Mouse (Mus musculus) brown adipose tissue, adult 24 weeks (tissue): ENCODE measurements around the gene Commd4. TPM values are rescaled to one million over a fixed set of nuclear protein-coding genes. Genes with fewer than 3 reads are reported as not detected.
"Not testable (repeated sequence)": the region's sequence is repeated elsewhere in the genome, so short reads cannot be mapped to it uniquely, and the experiment has no call there.

Source experiments
- H3K27ac ChIP-seq: fragments of 200-500 bp; replicated peaks from 2 replicates; pipeline ENCODE4 v1.5.1; 2012; ENCODE audit warnings: low read depth, mild to moderate bottlenecking, low read length
- H3K4me1 ChIP-seq: fragments of 200-500 bp; 2 replicates; pipeline ENCODE4 v1.6.1; 2012; ENCODE audit warnings: low read length, mixed read lengths; ENCODE audit not compliant: control insufficient read depth, insufficient read depth, insufficient read length
- H3K4me3 ChIP-seq: fragments of 200-500 bp; 2 replicates; pipeline ENCODE4 v1.5.1; 2012; ENCODE audit warnings: low read depth, mild to moderate bottlenecking, low read length, moderate library complexity; ENCODE audit not compliant: insufficient read depth
- polyA plus RNA-seq: library from polyadenylated mRNA; stranded (reverse); fragments of >200 nt; gene quantifications from 2 replicates; pipeline ENCODE4 v1.2.4, GENCODE M21; 2012; ENCODE audit not compliant: missing spikeins, insufficient read depth, insufficient read length

The Commd4 gene
- 65.1 and 89.8 TPM in 2 replicates for polyA plus RNA-seq

DNA sequence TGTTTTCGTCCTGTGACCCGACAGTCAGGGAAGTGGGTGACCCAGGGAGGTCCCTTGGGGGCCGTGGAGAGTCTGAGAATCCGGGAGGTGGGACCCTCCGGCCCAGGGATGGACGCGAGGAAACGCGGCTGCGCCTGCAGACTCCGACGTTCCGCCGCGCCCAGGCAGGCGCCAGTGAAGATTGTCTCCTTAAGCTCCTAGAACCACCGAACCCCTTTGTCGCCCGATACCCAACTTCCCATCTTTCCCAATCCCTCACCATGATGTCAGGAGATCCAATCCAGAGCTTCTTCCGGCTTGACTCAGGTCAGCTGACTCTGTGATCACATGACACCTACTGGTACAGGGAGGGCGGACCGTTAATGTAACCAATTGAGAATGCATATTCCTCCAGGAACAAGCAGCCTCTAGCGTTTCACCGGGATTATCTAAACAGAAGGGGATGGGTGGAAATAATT is at the start of gene Commd4:
Gene Commd4, minus strand, starts transcription at position 319 of the 458 bp plus-strand sequence.
- Histone ChIP-seq H3K4me1 (peaks cover 9% of the 10 kb centered on the region; the same call in 1 of the 2 replicates), H3K27ac (peak within 1 kb of the TSS; percentile 52; the same call in 1 of the 2 replicates), H3K4me3 (peak within 1 kb of the TSS; percentile 76)

GRCm38 (mm10) chr9:57206896-57207295 is 48.8 kb upstream of the Commd4 start:
- no peak overlapping the region for H3K27ac ChIP-seq
- no peaks in the 10 kb centered on the region for H3K4me1 ChIP-seq
- no peak overlapping the region for H3K4me3 ChIP-seq

GRCm38 (mm10) chr9:57203571-57203970 is 45.4 kb upstream of the Commd4 start:
- not testable (repeated sequence) for H3K4me1 ChIP-seq, H3K27ac ChIP-seq, H3K4me3 ChIP-seq

DNA sequence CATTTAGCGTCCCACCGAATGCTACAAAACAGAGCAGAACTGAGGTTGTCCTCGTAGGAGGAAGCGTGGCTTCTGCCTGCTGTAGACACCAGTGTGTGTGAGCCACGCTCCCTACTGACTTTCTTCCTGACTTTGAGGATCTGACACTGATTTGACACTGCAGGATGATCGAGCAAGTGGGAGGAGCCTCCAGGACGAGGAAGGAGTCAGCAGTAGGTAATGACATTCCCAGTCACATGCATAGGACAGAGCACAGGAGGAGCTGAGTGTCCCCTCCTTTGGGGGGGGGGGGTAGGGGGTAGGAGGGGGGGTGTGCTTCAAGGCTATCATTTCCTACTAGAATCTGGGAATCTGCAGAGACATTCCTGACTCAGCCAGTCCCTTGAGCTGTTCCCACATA is 44.9 kb upstream of the Commd4 start:
- Histone ChIP-seq H3K4me1 (no peaks in the 10 kb centered on the region), H3K27ac (no peak overlapping the region), H3K4me3 (no peak overlapping the region)

DNA sequence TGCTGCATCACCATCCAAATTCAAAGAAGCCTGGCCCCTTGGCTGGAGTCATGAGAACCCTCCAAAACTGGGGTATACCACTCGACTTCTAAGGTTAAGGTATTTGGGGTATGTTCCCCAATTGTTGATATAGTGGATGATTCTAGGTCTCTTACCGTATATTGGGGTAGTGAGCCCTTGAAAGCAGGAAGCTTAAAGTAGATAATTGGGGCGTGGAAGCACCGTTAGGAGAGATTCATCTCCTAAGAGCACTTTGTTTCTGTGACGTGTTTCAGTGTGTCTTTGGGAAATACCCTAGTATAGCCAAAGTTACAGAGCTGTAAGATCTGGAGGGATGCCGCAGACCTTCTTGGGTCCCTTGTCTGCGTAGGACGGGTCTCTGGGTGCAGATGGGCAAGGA is 39.3 kb upstream of the Commd4 start:
- no peaks in the 10 kb centered on the region for H3K4me1 ChIP-seq
- no peak overlapping the region for H3K27ac ChIP-seq
- no peak overlapping the region for H3K4me3 ChIP-seq

GRCm38 (mm10) chr9:57196708-57197107 is 38.6 kb upstream of the Commd4 start:
- H3K27ac ChIP-seq: no peak overlapping the region
- no peak overlapping the region for H3K4me3 ChIP-seq
- no peaks in the 10 kb centered on the region for H3K4me1 ChIP-seq

DNA sequence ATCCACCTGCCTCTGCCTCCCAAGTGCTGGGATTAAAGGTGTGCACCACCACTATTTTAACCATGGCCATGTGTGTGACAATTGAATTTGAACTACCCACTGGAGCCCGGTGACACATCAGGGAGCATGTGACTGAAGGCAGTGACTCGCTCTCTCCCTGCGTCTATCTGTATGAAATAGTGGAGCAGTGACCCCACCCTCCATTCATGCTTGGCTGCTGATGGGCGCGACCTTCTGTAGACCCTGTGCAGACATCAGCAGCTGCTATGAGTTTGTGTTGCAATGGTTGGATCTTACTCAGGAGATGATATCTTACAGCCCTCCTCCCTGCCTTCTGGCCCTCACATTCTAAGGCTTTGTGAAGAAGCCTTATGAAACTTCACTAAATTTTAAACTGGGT is 10.3 kb upstream of the Commd4 start:
- Histone ChIP-seq H3K4me1 (no peaks in the 10 kb centered on the region), H3K27ac (no peak overlapping the region), H3K4me3 (no peak overlapping the region)

GRCm38 (mm10) chr9:57166173-57166572 is 8.0 kb upstream of the Commd4 start:
- Histone ChIP-seq H3K27ac (no peak overlapping the region), H3K4me1 (no peaks in the 10 kb centered on the region), H3K4me3 (no peak overlapping the region)

- Histone ChIP-seq H3K4me3 (no peak overlapping the region), H3K27ac (no peak overlapping the region), H3K4me1 (no peaks in the 10 kb centered on the region)
Observed at GRCm38 (mm10) chr9:57163137-57163536, 5.0 kb upstream of the Commd4 start.

DNA sequence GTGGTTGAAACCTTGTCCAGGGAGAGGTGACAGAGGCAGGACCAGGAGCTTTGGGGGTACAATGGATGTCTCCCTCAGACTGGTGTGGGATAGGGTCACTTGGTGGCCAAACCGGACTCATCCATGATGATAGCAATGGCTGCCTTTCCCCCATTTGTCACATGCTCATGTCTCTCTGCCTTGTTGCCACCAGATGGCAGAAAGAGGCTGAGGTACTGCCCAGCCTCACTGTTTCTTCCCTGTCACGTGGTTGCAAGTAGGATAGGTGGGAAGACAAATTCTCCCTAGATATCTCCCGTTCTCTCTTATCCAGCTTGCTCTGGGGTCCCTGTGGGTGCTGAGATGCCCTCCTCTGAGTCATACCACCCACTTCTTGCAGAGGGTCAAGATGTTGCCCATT is 4.4 kb upstream of the Commd4 start:
- H3K4me3 ChIP-seq: no peak overlapping the region
- no peak overlapping the region for H3K27ac ChIP-seq
- peaks cover 2% of the 10 kb centered on the region; the same call in 1 of the 2 replicates for H3K4me1 ChIP-seq

DNA sequence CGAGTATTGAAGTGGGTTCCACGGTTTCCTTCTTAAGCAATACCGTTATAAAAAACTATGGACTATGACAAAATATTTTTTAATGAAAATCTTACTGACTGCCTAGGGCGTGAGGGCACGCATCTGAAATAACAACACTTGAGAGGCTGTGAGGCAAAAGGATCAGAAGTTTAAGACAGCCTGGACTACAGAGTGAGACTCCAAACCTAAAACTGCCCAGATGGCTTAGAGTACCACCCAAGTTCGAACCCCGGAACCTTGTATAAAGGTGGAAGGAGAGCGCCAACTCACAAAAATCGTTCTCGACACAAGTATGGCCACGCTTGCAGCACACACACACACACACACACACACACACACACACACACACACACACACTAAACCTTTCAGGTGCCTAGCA is 375 bp upstream of the Commd4 start:
- H3K27ac ChIP-seq: no peak overlapping the region
- peak overlapping the region; percentile 76 for H3K4me3 ChIP-seq
- H3K4me1 ChIP-seq: peaks cover 9% of the 10 kb centered on the region; the same call in 1 of the 2 replicates

- H3K4me3 ChIP-seq: peak overlapping the region; percentile 76
- peak overlapping the region; percentile 52; the same call in 1 of the 2 replicates for H3K27ac ChIP-seq
- peaks cover 9% of the 10 kb centered on the region; the same call in 1 of the 2 replicates for H3K4me1 ChIP-seq
Observed at GRCm38 (mm10) chr9:57157499-57157898, 632 bp downstream of the Commd4 start.

- Histone ChIP-seq H3K27ac (no peak overlapping the region), H3K4me1 (peaks cover 9% of the 10 kb centered on the region; the same call in 1 of the 2 replicates), H3K4me3 (no peak overlapping the region)
Observed at GRCm38 (mm10) chr9:57156823-57157222, 1.3 kb downstream of the Commd4 start.

- Histone ChIP-seq H3K27ac (no peak overlapping the region), H3K4me3 (no peak overlapping the region), H3K4me1 (peaks cover 9% of the 10 kb centered on the region; the same call in 1 of the 2 replicates)
Observed at GRCm38 (mm10) chr9:57156383-57156782, 1.7 kb downstream of the Commd4 start.

GRCm38 (mm10) chr9:57152331-57152730 is 5.8 kb downstream of the Commd4 start:
- no peak overlapping the region for H3K4me3 ChIP-seq

GRCm38 (mm10) chr9:57150192-57150591 is 7.9 kb downstream of the Commd4 start:
- Histone ChIP-seq H3K27ac (no peak overlapping the region), H3K4me1 (peaks cover 10% of the 10 kb centered on the region), H3K4me3 (no peak overlapping the region)

More at GRCm38 (mm10) chr9:57152331-57152730, 5.8 kb downstream of the Commd4 start:
- Histone ChIP-seq H3K4me1 (peaks cover 8% of the 10 kb centered on the region; the same call in 1 of the 2 replicates), H3K27ac (no peak overlapping the region)
